Mouse (Mus musculus) mature B cell (primary cell): ENCODE data around the gene Wdtc1.

ENCODE experiments used
- in situ Hi-C: fragments of 300-500 bp; cut with MboI; formaldehyde crosslinking; loops from 2 replicates; pipeline ENCODE4 v1.14.3; 2019

Gene Wdtc1

GRCm38 (mm10) chr4:133281951-133282481 lies 71.3 kb downstream of the Wdtc1 start:
- in situ Hi-C loops = no loop called here

- in situ Hi-C loops = no loop called here
Measured at GRCm38 (mm10) chr4:133281513-133281912, 71.8 kb downstream of the Wdtc1 start.

- in situ Hi-C loops = no loop called here
Measured at GRCm38 (mm10) chr4:133278482-133278881, 74.8 kb downstream of the Wdtc1 start.

GRCm38 (mm10) chr4:133278067-133278466 lies 75.2 kb downstream of the Wdtc1 start:
- in situ Hi-C loops = no loop called here

- in situ Hi-C loops = no loop called here
Measured at GRCm38 (mm10) chr4:133277104-133278026, 75.9 kb downstream of the Wdtc1 start, which contains the start of gene Tmem222. Gene Tmem222 (minus strand): TSS chr4:133277792.

- in situ Hi-C loops = no loop called here
Measured at GRCm38 (mm10) chr4:133270929-133271328, 82.4 kb downstream of the Wdtc1 start.

GRCm38 (mm10) chr4:133269596-133269995 lies 83.7 kb downstream of the Wdtc1 start:
- in situ Hi-C loops = no loop called here

- in situ Hi-C loops = no loop called here
Measured at GRCm38 (mm10) chr4:133268931-133269330, 84.3 kb downstream of the Wdtc1 start.

- in situ Hi-C loops = no loop called here
Measured at GRCm38 (mm10) chr4:133266248-133266880, 86.9 kb downstream of the Wdtc1 start.

GRCm38 (mm10) chr4:133265759-133266158 lies 87.5 kb downstream of the Wdtc1 start:
- in situ Hi-C loops = no loop called here

GRCm38 (mm10) chr4:133265297-133265696 lies 88.0 kb downstream of the Wdtc1 start:
- in situ Hi-C loops = no loop called here

- in situ Hi-C loops = no loop called here
Measured at GRCm38 (mm10) chr4:133264559-133264958, 88.7 kb downstream of the Wdtc1 start.

GRCm38 (mm10) chr4:133263756-133264155 lies 89.5 kb downstream of the Wdtc1 start:
- in situ Hi-C loops = no loop called here

GRCm38 (mm10) chr4:133262882-133263281 lies 90.4 kb downstream of the Wdtc1 start, which contains the start of gene Sytl1:
Gene Sytl1 (minus strand): TSS chr4:133263113.
- in situ Hi-C loops = no loop called here

- in situ Hi-C loops = no loop called here
Measured at GRCm38 (mm10) chr4:133262375-133262765, 90.9 kb downstream of the Wdtc1 start.

- in situ Hi-C loops = no loop called here
Measured at GRCm38 (mm10) chr4:133261641-133262374, 91.5 kb downstream of the Wdtc1 start.

GRCm38 (mm10) chr4:133257798-133258408 lies 95.4 kb downstream of the Wdtc1 start:
- in situ Hi-C loops = no loop called here

- in situ Hi-C loops = no loop called here
Measured at GRCm38 (mm10) chr4:133257230-133257629, 96.1 kb downstream of the Wdtc1 start.

GRCm38 (mm10) chr4:133256820-133257219 lies 96.5 kb downstream of the Wdtc1 start:
- in situ Hi-C loops = no loop called here

- in situ Hi-C loops = no loop called here
Measured at GRCm38 (mm10) chr4:133255392-133255791, 97.9 kb downstream of the Wdtc1 start.

- in situ Hi-C loops = no loop called here
Measured at GRCm38 (mm10) chr4:133253412-133253811, 99.9 kb downstream of the Wdtc1 start.

GRCm38 (mm10) chr4:133252089-133252488 lies 101.2 kb downstream of the Wdtc1 start:
- in situ Hi-C loops = no loop called here
